In the genomic region with DNA sequence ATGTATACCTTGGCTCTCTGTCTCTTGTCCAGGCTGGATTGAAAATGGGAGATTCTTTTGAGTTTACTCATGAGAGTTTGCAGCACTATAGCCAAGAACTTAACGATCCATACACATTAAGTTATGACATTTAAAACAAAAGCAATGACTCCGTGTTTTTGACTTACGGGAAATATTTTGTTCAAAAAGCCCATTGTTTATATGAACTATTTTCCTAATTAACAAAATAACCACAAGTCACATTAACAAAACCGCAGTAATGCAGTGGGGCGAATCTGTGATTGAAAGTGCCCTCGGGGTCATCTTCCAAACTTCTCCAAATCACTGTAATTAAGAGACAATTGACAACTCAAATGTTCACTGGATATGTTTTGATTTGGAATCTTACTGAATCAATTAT, we compare ENCODE assay signal across 26 mouse cellular contexts.
"Had no signal": no experiment of that assay in that cellular context is flagged by ENCODE, and none has a peak within 500 bp of the region (broad histone marks: within the 10 kb centered on the region; RNA-seq: fewer than 3 reads in every experiment).

No protein-coding gene starts in this region.

- DNase-seq: cerebellum, adult 8-10 months; cerebellum, adult 9-10 months; cerebellum, adult 9-11 months; cerebellum, postnatal 10 days; cerebellum, postnatal 14 days; cerebellum, postnatal 25 days; cerebellum, postnatal 36 days; embryo, embryonic 11 days; forebrain, postnatal 0 days; gastrocnemius, adult 2 months; gastrocnemius, postnatal 10 days; gastrocnemius, postnatal 14 days; gastrocnemius, postnatal 25 days; gastrocnemius, postnatal 36 days; heart, adult 11 months; heart, adult 18-20 months; heart, adult 2 months had no signal

- H3K4me3 ChIP-seq: embryonic facial prominence, embryonic 10.5 days; embryonic facial prominence, embryonic 12.5 days; embryonic facial prominence, embryonic 13.5 days; embryonic facial prominence, embryonic 15.5 days; erythroblast, embryonic 14.5 days; forebrain, embryonic 10.5 days; forebrain, embryonic 12.5 days; forebrain, embryonic 13.5 days; forebrain, embryonic 15.5 days; gastrocnemius, adult 2 months; heart, adult 2 months had no signal

- H3K4me1 ChIP-seq: embryonic facial prominence, embryonic 10.5 days; embryonic facial prominence, embryonic 12.5 days; embryonic facial prominence, embryonic 13.5 days; embryonic facial prominence, embryonic 15.5 days; forebrain, embryonic 10.5 days; forebrain, embryonic 12.5 days; forebrain, embryonic 13.5 days; forebrain, embryonic 15.5 days had no signal
